Mouse (Mus musculus) erythroblast, adult 5-6 weeks (primary cell): Measurements from ENCODE around the gene Castor2. TPM values are rescaled to one million over a fixed set of nuclear protein-coding genes. Genes with fewer than 3 reads are reported as not detected.

Experiments used
- ATAC-seq: replicated peaks from 2 replicates; pipeline ENCODE4 v1.8.0; 2016; ENCODE audit warnings: moderate number of reproducible peaks, mild to moderate bottlenecking, moderate TSS enrichment, inconsistent platforms; ENCODE audit not compliant: poor library complexity, low FRiP score, severe bottlenecking
- total RNA-seq, 2 experiments: library from RNA; stranded (forward) in 1 of 2; stranded (reverse) in 1 of 2; fragments of 150-400 nt in 1 of 2; fragments of 200-764, 138-1000 nt in 1 of 2; gene quantifications; 2 replicates each; pipeline versions ENCODE4 v1.2.3 to v1.2.4; 2015 to 2017; ENCODE audit warnings: low replicate concordance in 2 of 2

The Castor2 gene
- total RNA-seq, 2 experiments from 2014 or later: 0.09 to 1.3 TPM

DNA sequence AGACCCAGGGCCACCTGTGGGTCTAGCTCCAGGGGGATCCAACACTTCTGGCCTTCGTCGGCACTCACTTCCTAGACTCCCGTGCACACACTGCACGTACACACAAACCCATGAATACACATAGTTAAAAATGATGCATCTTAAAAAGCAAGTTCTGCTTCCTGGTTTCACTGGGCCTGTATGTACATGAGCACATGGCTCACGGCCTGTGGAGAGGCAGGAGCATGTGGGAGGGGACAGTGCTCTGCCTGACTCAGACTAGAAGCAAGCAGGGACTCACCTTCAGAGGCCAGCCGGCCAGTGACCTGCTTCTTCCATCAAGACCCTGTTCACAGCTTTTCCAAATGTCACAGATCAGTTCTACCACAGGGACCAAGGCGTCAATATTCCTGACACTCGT, 94.2 kb downstream of the Castor2 start:
- no peak for ATAC-seq

Other genes starting within 250 kb of the Castor2 start
- gene Rcc1l, start 77.1 kb downstream of the Castor2 start, total RNA-seq (2015; ENCODE audit: low replicate concordance): 0.96 TPM in 1 of 2 replicates, not detected in the other
- 0.84 and 1.3 TPM in 2 replicates for gene Rcc1l, start 77.1 kb downstream of the Castor2 start, total RNA-seq (2017; ENCODE audit: low replicate concordance)
- gene Gtf2ird2, start 84.3 kb downstream of the Castor2 start, total RNA-seq (2015; ENCODE audit: low replicate concordance): 2.5 TPM in 1 of 2 replicates, not detected in the other
- 1.2 and 1.7 TPM in 2 replicates for gene Gtf2ird2, start 84.3 kb downstream of the Castor2 start, total RNA-seq (2017; ENCODE audit: low replicate concordance)
- gene Ncf1, start 129.9 kb downstream of the Castor2 start, total RNA-seq (2015; ENCODE audit: low replicate concordance): 101 and 103 TPM in 2 replicates
- 91.7 and 92.6 TPM in 2 replicates for gene Ncf1, start 129.9 kb downstream of the Castor2 start, total RNA-seq (2017; ENCODE audit: low replicate concordance)
- gene Gtf2i, start 215.0 kb downstream of the Castor2 start, total RNA-seq (2015; ENCODE audit: low replicate concordance): 9.0 and 28.4 TPM in 2 replicates
- 10.7 and 11.2 TPM in 2 replicates for gene Gtf2i, start 215.0 kb downstream of the Castor2 start, total RNA-seq (2017; ENCODE audit: low replicate concordance)